Mouse (Mus musculus): ENCODE measurements around the gene Zmynd11. TPM values are rescaled to one million over a fixed set of nuclear protein-coding genes. Genes with fewer than 3 reads are reported as not detected.
A peak's percentile ranks its signal among the peaks of the same experiment; 100 is the strongest.

Zmynd11 gene
- total RNA-seq, 2 experiments from 2014 or later, result 136 to 143 TPM

- intact Hi-C loops (cut with DNase I), result no loop called here
Observed at GRCm38 (mm10) chr13:9715224-9715623, 49.9 kb downstream of the Zmynd11 start.

GRCm38 (mm10) chr13:9713462-9714134 lies 51.5 kb downstream of the Zmynd11 start:
- intact Hi-C loops (cut with DNase I), result no loop called here
- DNase-seq, result no peak

More at GRCm38 (mm10) chr13:9715224-9715623, 49.9 kb downstream of the Zmynd11 start:
- DNase-seq, result no peak

- intact Hi-C loops (cut with DNase I), result no loop called here
- no peak for DNase-seq
Observed at GRCm38 (mm10) chr13:9712971-9713370, 52.2 kb downstream of the Zmynd11 start.

GRCm38 (mm10) chr13:9712409-9712808 lies 52.7 kb downstream of the Zmynd11 start:
- no peak for DNase-seq

GRCm38 (mm10) chr13:9708433-9709240 lies 56.5 kb downstream of the Zmynd11 start:
- no peak for DNase-seq
- intact Hi-C loops (cut with DNase I), result no loop called here

More at GRCm38 (mm10) chr13:9712409-9712808, 52.7 kb downstream of the Zmynd11 start:
- intact Hi-C loops (cut with DNase I), result no loop called here

GRCm38 (mm10) chr13:9706720-9707119 lies 58.4 kb downstream of the Zmynd11 start:
- no peak for DNase-seq
- intact Hi-C loops (cut with DNase I), result no loop called here

- intact Hi-C loops (cut with DNase I), result no loop called here
Observed at GRCm38 (mm10) chr13:9702615-9703235, 62.4 kb downstream of the Zmynd11 start.

GRCm38 (mm10) chr13:9697340-9697739 lies 67.8 kb downstream of the Zmynd11 start:
- DNase-seq, result no peak
- intact Hi-C loops (cut with DNase I), result no loop called here

More at GRCm38 (mm10) chr13:9702615-9703235, 62.4 kb downstream of the Zmynd11 start:
- DNase-seq, result no peak

- peak; percentile 70 to 73 for DNase-seq
- intact Hi-C loops (cut with DNase I), result no loop called here
Observed at GRCm38 (mm10) chr13:9695809-9696208, 69.3 kb downstream of the Zmynd11 start.

GRCm38 (mm10) chr13:9695403-9695802 lies 69.7 kb downstream of the Zmynd11 start:
- DNase-seq, result no peak
- intact Hi-C loops (cut with DNase I), result no loop called here

GRCm38 (mm10) chr13:9694651-9695050 lies 70.5 kb downstream of the Zmynd11 start:
- intact Hi-C loops (cut with DNase I), result no loop called here
- DNase-seq, result no peak

- intact Hi-C loops (cut with DNase I), result no loop called here
Observed at GRCm38 (mm10) chr13:9692876-9693275, 72.3 kb downstream of the Zmynd11 start.

GRCm38 (mm10) chr13:9689366-9689765 lies 75.8 kb downstream of the Zmynd11 start:
- DNase-seq, result no peak
- intact Hi-C loops (cut with DNase I), result no loop called here

More at GRCm38 (mm10) chr13:9692876-9693275, 72.3 kb downstream of the Zmynd11 start:
- no peak for DNase-seq

GRCm38 (mm10) chr13:9686765-9687164 lies 78.4 kb downstream of the Zmynd11 start:
- no peak for DNase-seq
- intact Hi-C loops (cut with DNase I), result no loop called here

- no peak for DNase-seq
- intact Hi-C loops (cut with DNase I), result no loop called here
Observed at GRCm38 (mm10) chr13:9686261-9686660, 78.9 kb downstream of the Zmynd11 start.

GRCm38 (mm10) chr13:9684153-9684923 lies 80.8 kb downstream of the Zmynd11 start:
- intact Hi-C loops (cut with DNase I), result loop anchor here (5.0 kb wide), 1 partner anchor 163 kb away; no protein-coding TSS in a partner anchor
- no peak for DNase-seq

GRCm38 (mm10) chr13:9683280-9683679 lies 81.8 kb downstream of the Zmynd11 start:
- DNase-seq, result no peak
- intact Hi-C loops (cut with DNase I), result loop anchor here (5.0 kb wide), 1 partner anchor 164 kb away; no protein-coding TSS in a partner anchor

GRCm38 (mm10) chr13:9681492-9681891 lies 83.6 kb downstream of the Zmynd11 start:
- intact Hi-C loops (cut with DNase I), result loop anchor here (5.0 kb wide), 1 partner anchor 166 kb away; no protein-coding TSS in a partner anchor
- DNase-seq, result no peak

- DNase-seq, result no peak
- intact Hi-C loops (cut with DNase I), result no loop called here
Observed at GRCm38 (mm10) chr13:9674126-9674525, 91.0 kb downstream of the Zmynd11 start.

- no peak for DNase-seq
- intact Hi-C loops (cut with DNase I), result no loop called here
Observed at GRCm38 (mm10) chr13:9669246-9669645, 95.9 kb downstream of the Zmynd11 start.
